Mouse (Mus musculus): ENCODE measurements around the gene Bub1. TPM values are rescaled to one million over a fixed set of nuclear protein-coding genes. Genes with fewer than 3 reads are reported as not detected.

The Bub1 gene
- polyA plus RNA-seq, 1 experiment from 2014 or later, result 44.5 TPM

DNA sequence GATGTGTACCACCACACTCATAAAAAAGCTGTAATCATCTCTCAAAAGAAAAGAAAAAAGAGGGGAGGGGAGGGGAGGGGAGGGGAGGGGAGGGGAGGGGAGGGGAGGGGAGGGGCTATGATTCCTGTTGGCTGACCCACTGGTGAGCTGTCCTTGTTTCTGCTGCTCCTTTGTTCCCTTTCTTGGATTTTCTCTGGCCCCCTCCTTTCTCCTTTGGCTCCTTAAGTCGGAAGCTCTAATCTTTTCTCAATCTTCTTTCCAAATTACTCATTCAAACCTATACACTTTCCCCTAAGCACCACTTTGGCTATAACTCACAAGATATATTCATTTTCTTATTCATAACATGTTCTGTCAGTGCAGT is 57.1 kb downstream of the Bub1 start:
- Histone ChIP-seq H3K4me3 (ENCODE audit: low read depth, low read length) (no peak overlapping the region), H3K9me3 (ENCODE audit: low read depth, low read length) (no peaks in the 10 kb centered on the region), H3K4me1 (ENCODE audit: insufficient read depth) (no peaks in the 10 kb centered on the region), H3K9ac (no peak overlapping the region), H3K36me3 (ENCODE audit: insufficient read depth) (peaks cover 38% of the 10 kb centered on the region), H3K27me3 (ENCODE audit: insufficient read depth, low read length) (no peaks in the 10 kb centered on the region), H3K27ac (ENCODE audit: low read depth) (no peak overlapping the region), H3K4me2 (no peak overlapping the region)
- no peak for TF ChIP-seq CTCF (IDR thresholded peaks at IDR 0.05; ENCODE audit: low read depth)
- DNase-seq (no peak), ATAC-seq (ENCODE audit: insufficient read depth) (no peak)
- WGBS, result 33% methylated on average over 1 of the region's 1 CpGs

DNA sequence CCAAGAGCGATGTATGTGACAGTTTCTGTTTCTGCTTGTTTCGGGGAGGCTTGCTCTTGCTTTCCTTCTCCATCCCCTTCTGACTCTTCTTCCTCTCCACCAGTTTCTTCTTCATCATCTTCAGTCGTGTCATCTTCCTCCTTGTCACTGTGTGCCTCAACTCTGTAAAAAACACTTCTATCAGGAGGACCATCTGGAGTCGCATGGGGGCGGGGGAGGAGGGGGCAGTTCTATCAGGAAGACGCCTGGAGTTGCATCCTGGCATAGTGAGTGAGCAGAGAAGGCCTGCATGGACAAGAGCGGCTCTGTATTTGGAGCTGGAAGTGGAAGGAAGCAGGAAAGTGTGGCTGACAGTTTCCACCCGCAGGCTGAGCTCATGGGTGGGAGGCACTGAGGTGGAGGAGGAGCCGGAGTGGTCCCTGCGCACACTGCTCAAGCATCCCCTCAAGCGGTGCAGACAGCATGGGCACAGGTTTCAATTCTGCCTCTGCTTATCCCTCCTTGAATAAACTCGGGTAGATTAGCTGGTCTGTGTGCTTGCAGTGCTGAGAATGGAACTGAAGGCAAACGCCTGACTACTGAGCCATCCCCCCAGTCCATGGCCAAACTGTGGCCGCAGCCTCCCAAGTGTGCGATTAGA is 57.6 kb downstream of the Bub1 start:
- WGBS, result 53% methylated on average over 15 of the region's 15 CpGs
- no peak for TF ChIP-seq CTCF (IDR thresholded peaks at IDR 0.05; ENCODE audit: low read depth)
- H3K9ac ChIP-seq, result no peak overlapping the region
- DNase-seq (peak; percentile 9), ATAC-seq (ENCODE audit: insufficient read depth) (0 out of 2 replicates have a peak, but pooled peaks have one; percentile 41)
- no peaks in the 10 kb centered on the region for H3K27me3 ChIP-seq (ENCODE audit: insufficient read depth, low read length)
- H3K27ac ChIP-seq (ENCODE audit: low read depth), result no peak overlapping the region
- peaks cover 37% of the 10 kb centered on the region for H3K36me3 ChIP-seq (ENCODE audit: insufficient read depth)
- H3K4me1 ChIP-seq (ENCODE audit: insufficient read depth), result no peaks in the 10 kb centered on the region
- H3K9me3 ChIP-seq (ENCODE audit: low read depth, low read length), result no peaks in the 10 kb centered on the region
- no peak overlapping the region for H3K4me2 ChIP-seq
- no peak overlapping the region for H3K4me3 ChIP-seq (ENCODE audit: low read depth, low read length)

DNA sequence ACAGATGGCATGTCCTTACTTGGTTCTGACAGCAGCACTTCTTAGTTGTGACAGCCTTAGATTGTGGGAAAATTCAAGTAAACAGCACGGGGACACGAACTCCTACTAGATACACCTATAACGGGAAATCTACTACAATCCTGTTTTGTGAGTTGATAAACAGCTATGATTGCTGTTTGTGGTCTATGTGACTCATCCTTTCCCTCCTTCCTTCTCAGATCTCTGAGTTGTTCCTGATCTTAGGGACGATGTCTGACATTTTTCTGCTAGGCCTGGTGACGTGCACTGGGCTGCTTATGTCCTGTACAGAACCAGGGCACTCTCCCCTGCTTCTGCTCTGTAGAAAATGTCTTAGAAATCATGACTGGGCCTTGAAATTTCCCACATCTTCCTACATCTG is 70.1 kb downstream of the Bub1 start:
- 80% methylated on average over 5 of the region's 5 CpGs for WGBS
- no peaks in the 10 kb centered on the region for H3K27me3 ChIP-seq (ENCODE audit: insufficient read depth, low read length)
- H3K4me3 ChIP-seq (ENCODE audit: low read depth, low read length), result no peak overlapping the region
- H3K36me3 ChIP-seq (ENCODE audit: insufficient read depth), result peaks cover 34% of the 10 kb centered on the region; the same call in 1 of the 2 replicates
- ATAC-seq (ENCODE audit: insufficient read depth) (no peak), DNase-seq (no peak)
- no peak overlapping the region for H3K4me2 ChIP-seq
- H3K4me1 ChIP-seq (ENCODE audit: insufficient read depth), result no peaks in the 10 kb centered on the region
- H3K9me3 ChIP-seq (ENCODE audit: low read depth, low read length), result no peaks in the 10 kb centered on the region
- no peak overlapping the region for H3K9ac ChIP-seq
- no peak for TF ChIP-seq CTCF (IDR thresholded peaks at IDR 0.05; ENCODE audit: low read depth)
- no peak overlapping the region for H3K27ac ChIP-seq (ENCODE audit: low read depth)

DNA sequence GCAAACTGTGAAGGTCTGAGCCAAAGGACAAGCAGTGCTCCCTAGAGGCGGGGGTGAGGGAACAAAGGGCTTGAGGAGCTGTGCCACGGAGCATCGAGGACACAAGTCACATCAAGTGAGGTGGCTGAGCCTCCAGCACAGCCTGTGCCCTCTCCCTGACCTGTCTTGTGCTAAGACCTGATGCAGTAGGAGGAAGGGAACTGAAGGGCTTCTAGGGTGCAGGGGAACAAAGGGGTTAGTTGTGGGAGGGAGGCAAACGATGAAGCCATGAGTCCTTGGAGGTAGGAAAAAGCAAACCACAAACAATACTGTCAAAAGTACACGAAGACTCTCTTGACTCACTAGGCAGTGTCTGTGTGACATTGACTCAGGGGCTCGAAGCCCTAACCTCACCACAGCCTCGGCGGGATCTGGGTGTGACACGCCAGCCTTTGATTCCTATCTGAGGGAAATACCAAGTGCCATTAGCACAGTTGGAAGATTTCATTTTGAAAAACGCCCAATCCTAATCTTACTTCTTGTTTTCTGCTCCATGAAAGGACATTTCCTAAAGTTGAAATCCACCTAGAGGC is 71.2 kb downstream of the Bub1 start:
- no peak overlapping the region for H3K9ac ChIP-seq
- WGBS, result 66% methylated on average over 10 of the region's 10 CpGs
- ATAC-seq (ENCODE audit: insufficient read depth), result no peak
- TF ChIP-seq CTCF (IDR thresholded peaks at IDR 0.05; ENCODE audit: low read depth), result no peak
- no peak overlapping the region for H3K27ac ChIP-seq (ENCODE audit: low read depth)
- H3K4me1 ChIP-seq (ENCODE audit: insufficient read depth), result no peaks in the 10 kb centered on the region
- H3K36me3 ChIP-seq (ENCODE audit: insufficient read depth), result peaks cover 34% of the 10 kb centered on the region; the same call in 1 of the 2 replicates
- H3K4me3 ChIP-seq (ENCODE audit: low read depth, low read length), result no peak overlapping the region
- DNase-seq, result no peak
- no peaks in the 10 kb centered on the region for H3K27me3 ChIP-seq (ENCODE audit: insufficient read depth, low read length)
- H3K9me3 ChIP-seq (ENCODE audit: low read depth, low read length), result no peaks in the 10 kb centered on the region
- H3K4me2 ChIP-seq, result no peak overlapping the region

DNA sequence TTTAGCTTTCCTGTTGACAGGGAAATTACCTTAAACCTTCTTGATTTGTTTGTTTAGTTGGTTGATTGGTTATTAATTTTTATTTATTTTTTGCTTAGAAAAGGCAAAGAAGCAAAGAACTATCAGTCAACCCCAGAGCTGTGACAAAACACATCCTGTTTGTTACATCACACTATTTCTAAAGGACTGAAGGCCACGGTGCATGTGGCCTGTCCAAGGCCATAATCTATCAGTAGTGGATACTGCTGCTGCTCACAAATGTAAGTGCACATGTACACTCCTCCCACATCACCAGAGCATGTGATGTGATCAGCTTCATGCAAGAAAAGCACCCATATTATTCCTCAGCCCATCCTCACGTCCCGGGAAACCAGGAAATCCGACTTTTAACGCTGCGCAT is 71.7 kb downstream of the Bub1 start:
- Histone ChIP-seq H3K27ac (ENCODE audit: low read depth) (no peak overlapping the region), H3K27me3 (ENCODE audit: insufficient read depth, low read length) (no peaks in the 10 kb centered on the region), H3K9me3 (ENCODE audit: low read depth, low read length) (no peaks in the 10 kb centered on the region), H3K4me3 (ENCODE audit: low read depth, low read length) (no peak overlapping the region), H3K36me3 (ENCODE audit: insufficient read depth) (peaks cover 33% of the 10 kb centered on the region; the same call in 1 of the 2 replicates), H3K4me1 (ENCODE audit: insufficient read depth) (no peaks in the 10 kb centered on the region), H3K4me2 (no peak overlapping the region), H3K9ac (no peak overlapping the region)
- no peak for DNase-seq
- ATAC-seq (ENCODE audit: insufficient read depth), result no peak
- no peak for TF ChIP-seq CTCF (IDR thresholded peaks at IDR 0.05; ENCODE audit: low read depth)
- WGBS, result 86% methylated on average over 6 of the region's 6 CpGs

DNA sequence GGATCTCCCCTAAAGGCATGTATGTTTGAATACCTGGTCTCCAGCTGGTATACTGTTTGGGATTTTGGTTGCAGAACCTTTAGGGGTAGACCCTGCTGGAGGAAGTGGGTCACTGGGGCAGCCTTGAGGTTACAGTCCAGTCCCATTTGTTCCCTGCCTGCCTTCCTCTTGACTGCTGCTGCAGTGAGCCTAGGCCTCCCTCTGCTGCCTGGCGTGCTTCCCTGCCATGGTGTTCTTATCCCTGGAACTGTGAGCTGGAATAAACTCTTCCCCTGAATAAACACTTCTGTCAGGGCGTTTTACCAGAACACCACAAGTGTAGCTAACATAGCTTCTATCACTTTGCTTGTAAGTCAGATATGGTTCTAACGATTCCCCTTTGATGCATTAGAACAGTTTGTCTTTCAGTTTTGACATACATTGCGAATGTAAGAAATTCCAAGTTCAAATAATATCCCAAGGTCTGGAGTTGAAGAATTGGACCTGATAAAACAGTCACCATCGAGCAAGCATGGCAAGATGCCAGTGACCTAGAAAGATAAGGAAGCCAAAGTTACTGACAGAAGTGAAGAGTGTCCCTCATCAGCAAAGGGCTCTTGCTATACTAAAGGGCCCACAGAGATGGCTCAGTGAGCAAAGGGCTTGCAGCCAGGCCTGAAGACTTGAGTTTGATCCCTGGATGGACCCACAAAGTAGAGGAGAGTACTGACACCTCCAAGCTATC is 72.3 kb downstream of the Bub1 start:
- WGBS, result 58% methylated on average over 5 of the region's 5 CpGs
- ATAC-seq (ENCODE audit: insufficient read depth) (no peak), DNase-seq (no peak)
- no peaks in the 10 kb centered on the region for H3K4me1 ChIP-seq (ENCODE audit: insufficient read depth)
- H3K9me3 ChIP-seq (ENCODE audit: low read depth, low read length), result no peaks in the 10 kb centered on the region
- H3K4me3 ChIP-seq (ENCODE audit: low read depth, low read length), result no peak overlapping the region
- no peaks in the 10 kb centered on the region for H3K27me3 ChIP-seq (ENCODE audit: insufficient read depth, low read length)
- peaks cover 31% of the 10 kb centered on the region; the same call in 1 of the 2 replicates for H3K36me3 ChIP-seq (ENCODE audit: insufficient read depth)
- no peak overlapping the region for H3K9ac ChIP-seq
- TF ChIP-seq CTCF (IDR thresholded peaks at IDR 0.05; ENCODE audit: low read depth), result no peak
- H3K4me2 ChIP-seq, result no peak overlapping the region
- no peak overlapping the region for H3K27ac ChIP-seq (ENCODE audit: low read depth)

DNA sequence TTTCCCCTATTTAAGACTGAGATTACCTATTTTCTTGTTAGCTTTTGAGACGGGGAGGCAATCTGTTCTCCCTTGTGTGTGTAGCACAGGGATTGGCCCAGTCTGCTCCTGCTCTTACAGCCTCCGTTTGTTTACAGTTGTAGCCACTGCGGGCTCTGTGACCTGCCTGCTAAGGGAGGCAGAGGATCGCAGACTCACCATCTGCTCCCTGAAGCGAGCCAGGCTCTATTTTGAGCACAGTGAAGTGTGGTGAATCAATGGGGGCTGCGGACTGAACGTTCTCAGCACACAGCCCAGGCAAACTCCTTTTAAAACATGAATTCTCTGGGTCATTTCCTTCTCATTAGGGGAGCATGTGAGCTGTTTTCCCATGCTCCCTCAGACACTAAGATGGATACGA is 74.5 kb downstream of the Bub1 start:
- no peak for TF ChIP-seq CTCF (IDR thresholded peaks at IDR 0.05; ENCODE audit: low read depth)
- no peaks in the 10 kb centered on the region for H3K4me1 ChIP-seq (ENCODE audit: insufficient read depth)
- no peak overlapping the region for H3K27ac ChIP-seq (ENCODE audit: low read depth)
- peaks cover 20% of the 10 kb centered on the region; the same call in 1 of the 2 replicates for H3K36me3 ChIP-seq (ENCODE audit: insufficient read depth)
- 31% methylated on average over 8 of the region's 8 CpGs for WGBS
- no peak overlapping the region for H3K4me2 ChIP-seq
- no peak overlapping the region for H3K9ac ChIP-seq
- H3K27me3 ChIP-seq (ENCODE audit: insufficient read depth, low read length), result no peaks in the 10 kb centered on the region
- DNase-seq, result no peak
- H3K9me3 ChIP-seq (ENCODE audit: low read depth, low read length), result no peaks in the 10 kb centered on the region
- ATAC-seq (ENCODE audit: insufficient read depth), result no peak
- H3K4me3 ChIP-seq (ENCODE audit: low read depth, low read length), result no peak overlapping the region
